Mouse (Mus musculus) neural tube, embryonic 14.5 days (tissue): ENCODE measurements around the gene Abhd17c. TPM values are rescaled to one million over a fixed set of nuclear protein-coding genes. Genes with fewer than 3 reads are reported as not detected.
A peak's percentile ranks its signal among the peaks of the same experiment; 100 is the strongest.
"Not testable (repeated sequence)": the region's sequence is repeated elsewhere in the genome, so short reads cannot be mapped to it uniquely, and the experiment has no call there.

ENCODE experiments used
- ATAC-seq: fragments of 200-750 bp; cut with Nextera tagmentation; 2 replicates; pipeline ENCODE4 v1.8.0; 2017; ENCODE audit warnings: low read depth, mild to moderate bottlenecking, moderate TSS enrichment, moderate library complexity
- H3K27ac ChIP-seq: fragments of 300-500 bp; sonication (generic); 2 replicates; pipeline ENCODE4 v1.5.1; 2014; ENCODE audit warnings: low read depth, mild to moderate bottlenecking, control low read depth, low read length, moderate library complexity, mixed read lengths
- H3K27me3 ChIP-seq: fragments of 300-500 bp; sonication (generic); 2 replicates; pipeline ENCODE4 v1.6.1; 2014; ENCODE audit warnings: low read length; ENCODE audit not compliant: control insufficient read depth, insufficient read depth
- H3K36me3 ChIP-seq: fragments of 300-500 bp; sonication (generic); 2 replicates; pipeline ENCODE4 v1.6.1; 2014; ENCODE audit warnings: low read length, mixed read lengths; ENCODE audit not compliant: control insufficient read depth, insufficient read depth
- H3K4me1 ChIP-seq: fragments of 300-500 bp; sonication (generic); 2 replicates; pipeline ENCODE4 v1.6.1; 2014; ENCODE audit warnings: low read length; ENCODE audit not compliant: control insufficient read depth, insufficient read depth
- H3K4me2 ChIP-seq: fragments of 300-500 bp; sonication (generic); 2 replicates; pipeline ENCODE4 v1.6.1; 2014; ENCODE audit warnings: mild to moderate bottlenecking, low read depth, low read length, control low read depth
- H3K4me3 ChIP-seq: fragments of 300-500 bp; sonication (generic); 2 replicates; pipeline ENCODE4 v1.5.1; 2014; ENCODE audit warnings: low read depth, low read length, control low read depth, mixed read lengths
- H3K9ac ChIP-seq: fragments of 300-500 bp; sonication (generic); replicated peaks from 2 replicates; pipeline ENCODE4 v1.6.1; 2014; ENCODE audit warnings: low read depth, mild to moderate bottlenecking, control low read depth, low read length, mixed read lengths
- H3K9me3 ChIP-seq: fragments of 300-500 bp; sonication (generic); 2 replicates; pipeline ENCODE4 v1.6.1; 2016; ENCODE audit warnings: low read length; ENCODE audit not compliant: control insufficient read depth
- WGBS: fragments of 180-500 bp; shearing (Covaris S2); extraction: QIAGEN DNeasy Blood & Tissue Kit; methylation state at CpG from one replicate; pipeline ENCODE4 v1.1.7; 2014; 5-methylcytosine and 5-hydroxymethylcytosine counted together
- polyA plus RNA-seq: library from polyadenylated mRNA; unstranded; fragments of >200 nt; fragmentation: Nextera tagmentation; extraction: Ambion mirVana; gene quantifications from 2 replicates; pipeline ENCODE4 v1.2.1, GENCODE M21; 2014

Abhd17c gene
- polyA plus RNA-seq: 39.7 and 53.7 TPM in 2 replicates

- peak within 1 kb of the TSS; percentile 99 for H3K4me2 ChIP-seq
- H3K4me3 ChIP-seq: peak within 1 kb of the TSS; percentile 92
- H3K9ac ChIP-seq: peak within 1 kb of the TSS; percentile 99
- under 1% methylated on average over 101 of the region's 109 CpGs for WGBS
- peak within 1 kb of the TSS; percentile 97 for H3K27ac ChIP-seq
- H3K27me3 ChIP-seq: no peaks in the 10 kb centered on the region
- ATAC-seq: peak; percentile 82
- H3K4me1 ChIP-seq: peaks cover 32% of the 10 kb centered on the region
- no peaks in the 10 kb centered on the region for H3K36me3 ChIP-seq
- H3K9me3 ChIP-seq: no peaks in the 10 kb centered on the region
Observed at GRCm38 (mm10) chr7:84151001-84151959, at the start of gene Abhd17c. Gene Abhd17c, minus strand, starts transcription at chr7:84151893.

GRCm38 (mm10) chr7:84197208-84197860 lies 45.6 kb upstream of the Abhd17c start:
- no peak overlapping the region for H3K4me3 ChIP-seq
- WGBS: 89% methylated on average over 6 of the region's 6 CpGs
- H3K4me1 ChIP-seq: no peaks in the 10 kb centered on the region
- no peak for ATAC-seq
- no peaks in the 10 kb centered on the region for H3K27me3 ChIP-seq
- H3K9ac ChIP-seq: no peak overlapping the region
- no peak overlapping the region for H3K27ac ChIP-seq
- H3K4me2 ChIP-seq: no peak overlapping the region
- no peaks in the 10 kb centered on the region for H3K36me3 ChIP-seq
- H3K9me3 ChIP-seq: no peaks in the 10 kb centered on the region

- no peak for ATAC-seq
- Histone ChIP-seq H3K36me3 (no peaks in the 10 kb centered on the region), H3K27me3 (no peaks in the 10 kb centered on the region), H3K4me1 (no peaks in the 10 kb centered on the region), H3K9ac (no peak overlapping the region), H3K27ac (no peak overlapping the region), H3K9me3 (no peaks in the 10 kb centered on the region), H3K4me3 (no peak overlapping the region), H3K4me2 (no peak overlapping the region)
- WGBS: 81% methylated on average over 6 of the region's 6 CpGs
Observed at GRCm38 (mm10) chr7:84196221-84196620, 44.5 kb upstream of the Abhd17c start.

- no peaks in the 10 kb centered on the region for H3K36me3 ChIP-seq
- no peaks in the 10 kb centered on the region for H3K27me3 ChIP-seq
- H3K4me1 ChIP-seq: no peaks in the 10 kb centered on the region
- no peak overlapping the region for H3K27ac ChIP-seq
- no peaks in the 10 kb centered on the region for H3K9me3 ChIP-seq
- H3K4me2 ChIP-seq: no peak overlapping the region
- no peak overlapping the region for H3K4me3 ChIP-seq
- H3K9ac ChIP-seq: no peak overlapping the region
- no peak for ATAC-seq
- 93% methylated on average over 3 of the region's 3 CpGs for WGBS
Observed at GRCm38 (mm10) chr7:84192256-84192655, 40.6 kb upstream of the Abhd17c start.

- no peak overlapping the region for H3K9ac ChIP-seq
- ATAC-seq: no peak
- H3K9me3 ChIP-seq: no peaks in the 10 kb centered on the region
- WGBS: 88% methylated on average over 2 of the region's 2 CpGs
- H3K27ac ChIP-seq: no peak overlapping the region
- no peak overlapping the region for H3K4me3 ChIP-seq
- no peaks in the 10 kb centered on the region for H3K36me3 ChIP-seq
- no peaks in the 10 kb centered on the region for H3K27me3 ChIP-seq
- H3K4me2 ChIP-seq: no peak overlapping the region
- H3K4me1 ChIP-seq: no peaks in the 10 kb centered on the region
Observed at GRCm38 (mm10) chr7:84191476-84191875, 39.8 kb upstream of the Abhd17c start.

GRCm38 (mm10) chr7:84188196-84188595 lies 36.5 kb upstream of the Abhd17c start:
- Histone ChIP-seq H3K9me3 (no peaks in the 10 kb centered on the region), H3K4me2 (no peak overlapping the region), H3K36me3 (no peaks in the 10 kb centered on the region), H3K4me3 (no peak overlapping the region), H3K9ac (no peak overlapping the region), H3K4me1 (no peaks in the 10 kb centered on the region), H3K27ac (no peak overlapping the region), H3K27me3 (no peaks in the 10 kb centered on the region)
- 81% methylated on average over 5 of the region's 5 CpGs for WGBS
- no peak for ATAC-seq

GRCm38 (mm10) chr7:84185196-84185595 lies 33.5 kb upstream of the Abhd17c start:
- Histone ChIP-seq H3K36me3 (no peaks in the 10 kb centered on the region), H3K4me1 (no peaks in the 10 kb centered on the region), H3K9ac (no peak overlapping the region), H3K4me2 (no peak overlapping the region), H3K4me3 (no peak overlapping the region), H3K9me3 (no peaks in the 10 kb centered on the region), H3K27ac (no peak overlapping the region), H3K27me3 (no peaks in the 10 kb centered on the region)
- ATAC-seq: no peak
- 84% methylated on average over 4 of the region's 4 CpGs for WGBS

- Histone ChIP-seq H3K27ac (no peak overlapping the region), H3K9ac (no peak overlapping the region), H3K4me3 (no peak overlapping the region), H3K27me3 (no peaks in the 10 kb centered on the region), H3K36me3 (no peaks in the 10 kb centered on the region), H3K4me1 (no peaks in the 10 kb centered on the region), H3K9me3 (no peaks in the 10 kb centered on the region), H3K4me2 (no peak overlapping the region)
- 82% methylated on average over 3 of the region's 3 CpGs for WGBS
- ATAC-seq: no peak
Observed at GRCm38 (mm10) chr7:84184703-84185102, 33.0 kb upstream of the Abhd17c start.

GRCm38 (mm10) chr7:84178809-84179208 lies 27.1 kb upstream of the Abhd17c start:
- H3K9ac ChIP-seq, H3K9me3 ChIP-seq, H3K27ac ChIP-seq, H3K36me3 ChIP-seq, ATAC-seq, H3K4me1 ChIP-seq, H3K4me3 ChIP-seq, H3K4me2 ChIP-seq, H3K27me3 ChIP-seq: not testable (repeated sequence)
- 97% methylated on average over 2 of the region's 2 CpGs for WGBS
